Mouse (Mus musculus): ENCODE data around the gene Ppm1f.
"Not testable (repeated sequence)": the region's sequence is repeated elsewhere in the genome, so short reads cannot be mapped to it uniquely, and the experiment has no call there.

Gene Ppm1f

DNA sequence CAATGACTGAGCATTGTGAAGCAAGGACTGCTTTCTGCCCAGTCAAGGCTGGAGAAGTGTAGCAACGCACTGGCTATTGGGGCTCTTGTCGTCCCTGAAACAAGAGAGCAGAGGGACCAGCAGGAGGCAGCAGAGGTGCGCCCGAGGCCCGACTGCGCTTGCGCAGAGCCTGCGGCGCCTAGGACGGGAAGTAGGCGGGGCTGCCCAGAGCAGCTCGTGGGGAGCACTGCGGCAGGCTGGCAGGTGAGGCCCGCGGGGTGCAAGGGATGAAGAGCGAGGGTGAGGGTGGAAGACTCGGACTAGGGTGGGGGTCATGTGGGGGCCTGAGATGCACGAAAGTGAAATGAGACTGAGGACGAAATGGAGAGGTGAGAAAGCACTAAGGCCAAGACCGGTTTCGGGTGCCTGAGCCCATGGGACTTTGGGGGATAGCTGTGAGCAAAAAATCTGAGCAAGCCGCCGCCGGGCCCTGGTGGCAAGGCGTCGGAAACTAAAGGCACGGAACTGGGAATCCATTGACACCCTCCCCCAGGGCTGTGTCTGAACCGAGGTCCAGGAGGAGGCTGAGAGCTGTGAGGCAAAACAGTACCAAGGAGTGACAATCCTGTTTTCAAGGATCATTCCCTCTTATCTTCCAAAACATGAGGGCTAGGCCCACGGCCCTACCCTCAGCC lies at the start of gene Ppm1f:
Gene Ppm1f, plus strand, starts transcription at position 88 of the 674 bp plus-strand sequence.
- in situ Hi-C loops (cut with MboI, MseI), result no loop called here

DNA sequence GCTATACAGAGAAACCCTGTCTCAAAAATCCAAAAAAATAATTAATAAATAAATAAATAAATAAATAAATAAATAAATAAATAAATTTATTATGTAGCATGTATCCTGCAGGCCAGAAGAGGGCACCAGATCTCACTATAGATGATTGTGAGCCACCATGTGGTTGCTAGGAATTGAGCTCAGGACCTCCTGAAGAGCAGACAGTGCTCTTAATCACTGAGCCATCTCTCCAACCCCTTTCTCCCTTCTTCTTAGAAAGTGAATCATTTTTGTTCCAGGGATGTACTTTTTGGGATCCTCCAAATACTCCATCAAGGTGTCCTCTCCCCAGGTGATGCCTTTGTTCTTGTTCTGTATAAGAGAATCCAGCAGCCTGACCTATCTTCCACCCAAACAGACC lies 47.1 kb upstream of the Ppm1f start:
- in situ Hi-C loops (cut with MboI, MseI), result no loop called here

DNA sequence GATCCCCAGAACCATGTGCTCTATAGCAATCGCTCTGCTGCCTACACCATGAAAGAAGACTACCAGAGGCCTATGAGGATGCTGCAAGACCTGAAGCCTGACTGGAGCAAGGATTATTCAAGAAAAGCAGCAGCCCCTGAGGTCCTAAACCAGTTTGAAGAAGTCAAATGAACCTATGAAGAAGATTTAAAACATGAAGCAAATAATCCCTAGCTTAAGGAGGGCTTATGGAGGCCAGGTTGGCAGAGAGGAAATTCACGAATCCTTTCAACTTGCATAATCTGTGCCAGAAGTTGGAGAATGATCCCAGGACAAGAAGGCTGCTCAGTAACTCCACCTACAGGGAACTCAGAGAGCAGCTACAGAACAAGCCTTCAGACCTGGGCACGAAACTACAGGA lies 43.9 kb upstream of the Ppm1f start:
- in situ Hi-C loops (cut with MboI, MseI), result no loop called here

GRCm38 (mm10) chr16:16854836-16855235 lies 41.4 kb upstream of the Ppm1f start:
- in situ Hi-C loops (cut with MboI, MseI), result no loop called here

GRCm38 (mm10) chr16:16855541-16855940 lies 40.7 kb upstream of the Ppm1f start:
- in situ Hi-C loops (cut with MboI, MseI), result no loop called here

GRCm38 (mm10) chr16:16856054-16856453 lies 40.2 kb upstream of the Ppm1f start:
- in situ Hi-C loops (cut with MboI, MseI), result not testable (repeated sequence)

- in situ Hi-C loops (cut with MboI, MseI), result no loop called here
Observed at GRCm38 (mm10) chr16:16856731-16857476, 39.4 kb upstream of the Ppm1f start.

GRCm38 (mm10) chr16:16862288-16862687 lies 34.0 kb upstream of the Ppm1f start:
- in situ Hi-C loops (cut with MboI, MseI), result no loop called here

DNA sequence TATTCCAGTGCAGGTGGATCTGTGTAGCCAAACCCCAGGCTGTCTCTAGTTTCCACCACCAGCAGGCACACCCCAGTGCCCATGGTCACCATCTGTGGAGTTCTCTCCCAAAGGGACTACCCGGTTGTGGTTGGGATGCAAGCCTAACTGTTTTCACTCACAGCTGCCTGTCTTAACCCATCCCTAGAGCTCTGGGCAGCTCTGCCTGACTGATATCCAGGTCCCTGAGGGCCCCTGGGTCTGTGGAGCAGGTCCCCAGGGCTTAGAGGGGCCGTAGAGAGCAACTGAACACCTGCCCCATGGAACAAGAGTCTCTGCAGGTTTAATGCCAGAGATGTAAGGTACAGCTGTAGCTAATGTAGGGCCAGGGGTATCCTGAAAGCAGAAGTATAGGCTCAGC lies 32.3 kb upstream of the Ppm1f start, which contains the start of gene Igll1:
Gene Igll1, minus strand, starts transcription at position 8 of the 400 bp plus-strand sequence.
- in situ Hi-C loops (cut with MboI, MseI), result no loop called here

- in situ Hi-C loops (cut with MboI, MseI), result loop anchor here (5.0 kb wide), 1 partner anchor 1117 kb away; the partner anchor contains the start of gene Vpreb2
Observed at GRCm38 (mm10) chr16:16865217-16865616, 31.1 kb upstream of the Ppm1f start.

DNA sequence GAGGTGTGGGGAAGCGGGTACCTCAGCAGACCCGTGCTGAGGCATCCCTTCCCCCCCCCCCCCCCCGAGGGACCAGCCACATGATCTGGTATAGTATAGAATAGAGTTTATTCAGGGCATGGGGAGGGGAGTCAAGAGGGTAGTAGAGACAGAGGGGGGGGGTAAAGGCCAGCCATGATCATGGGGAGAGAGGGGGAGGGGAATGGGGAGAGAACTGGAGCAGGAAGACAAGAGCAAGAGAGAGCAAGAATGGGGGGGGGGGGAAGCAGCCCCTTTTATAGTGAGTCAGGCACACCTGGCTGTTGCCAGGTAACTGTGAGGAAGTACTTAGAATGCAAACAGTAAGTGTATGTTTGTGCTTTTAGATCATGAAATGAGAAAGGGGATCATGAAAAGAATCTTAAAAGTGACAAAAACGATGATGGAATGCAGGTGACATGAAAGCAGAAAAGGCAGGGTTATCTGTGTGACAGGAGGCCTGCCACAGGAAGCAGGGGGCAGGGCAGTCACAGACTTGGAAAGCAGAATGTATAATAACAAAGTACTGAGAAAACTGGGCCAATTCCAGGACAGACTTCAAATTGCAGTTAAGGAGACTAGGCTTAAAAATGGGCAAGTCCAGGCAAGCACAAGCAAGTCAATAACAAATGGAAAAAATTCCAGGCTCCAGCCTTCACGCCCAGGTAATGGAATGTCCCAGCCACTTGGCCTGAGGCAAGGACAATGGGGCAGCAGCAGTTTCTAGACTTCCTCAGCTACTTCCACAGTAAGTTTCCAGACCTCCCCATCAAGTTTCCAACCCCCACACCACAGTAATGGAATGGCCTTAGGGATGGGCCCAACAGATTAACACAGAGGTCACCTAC lies 30.3 kb upstream of the Ppm1f start:
- in situ Hi-C loops (cut with MboI, MseI), result loop anchor here (5.0 kb wide), 1 partner anchor 1116 kb away; the partner anchor contains the start of gene Vpreb2

DNA sequence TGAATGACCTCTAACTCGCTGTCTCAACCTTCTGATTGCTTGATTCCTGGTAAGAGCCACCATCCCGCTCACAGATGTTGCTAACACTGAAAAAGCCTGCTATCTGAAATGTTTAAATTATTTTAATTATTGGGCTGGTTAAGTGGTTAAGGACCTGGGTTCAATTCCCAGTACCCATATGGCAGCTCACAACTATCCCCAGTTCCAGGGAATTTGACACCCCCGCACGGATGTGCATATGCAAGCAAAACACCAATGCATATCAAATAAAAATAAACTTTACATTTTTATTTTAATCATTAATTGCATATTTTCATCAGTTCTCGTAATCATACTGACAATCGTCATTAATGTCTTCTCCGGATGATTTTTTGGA lies 26.0 kb upstream of the Ppm1f start:
- in situ Hi-C loops (cut with MboI, MseI), result loop anchor here (5.0 kb wide), 1 partner anchor 412 kb away; no protein-coding TSS in a partner anchor

- in situ Hi-C loops (cut with MboI, MseI), result loop anchor here (5.0 kb wide), 1 partner anchor 412 kb away; no protein-coding TSS in a partner anchor
Observed at GRCm38 (mm10) chr16:16870617-16871331, 25.5 kb upstream of the Ppm1f start, which contains the start of the genes Top3b and Vpreb1. TSS of gene Top3b (plus strand) at chr16:16870736. TSS of gene Vpreb1 (minus strand) at chr16:16870843.

DNA sequence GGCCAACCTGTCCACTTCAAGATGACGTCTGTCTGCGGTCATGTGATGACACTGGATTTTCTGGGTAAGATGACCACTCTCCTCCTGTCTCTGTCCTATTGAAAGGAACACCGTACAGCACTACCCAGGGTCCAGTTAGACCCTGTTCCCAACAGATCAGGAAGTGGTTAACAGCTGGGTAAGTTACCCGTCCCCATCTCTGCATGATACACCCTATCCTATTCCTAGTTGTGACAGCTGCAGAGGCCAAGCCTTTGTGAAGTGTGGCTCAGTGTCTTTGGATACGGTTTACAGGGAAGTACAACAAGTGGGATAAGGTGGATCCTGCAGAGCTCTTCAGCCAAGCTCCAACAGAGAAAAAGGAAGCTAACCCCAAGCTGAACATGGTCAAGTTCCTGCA lies 17.2 kb upstream of the Ppm1f start:
- in situ Hi-C loops (cut with MboI, MseI), result no loop called here

- in situ Hi-C loops (cut with MboI, MseI), result no loop called here
Observed at GRCm38 (mm10) chr16:16888341-16888740, 7.9 kb upstream of the Ppm1f start.

DNA sequence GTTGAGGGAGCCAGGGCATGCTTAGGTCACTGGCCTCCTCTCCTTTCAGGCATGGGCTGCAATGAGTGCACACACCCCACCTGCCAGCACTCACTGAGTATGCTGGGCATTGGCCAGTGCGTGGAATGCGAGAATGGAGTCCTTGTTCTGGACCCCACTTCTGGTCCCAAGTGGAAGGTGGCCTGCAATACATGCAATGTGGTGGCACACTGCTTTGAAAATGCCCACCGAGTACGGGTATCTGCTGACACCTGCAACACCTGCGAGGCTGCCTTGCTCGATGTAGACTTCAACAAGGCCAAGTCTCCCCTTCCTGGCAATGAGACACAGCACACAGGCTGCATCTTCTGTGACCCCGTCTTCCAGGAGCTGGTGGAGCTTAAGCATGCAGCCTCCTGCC lies 3.9 kb upstream of the Ppm1f start:
- in situ Hi-C loops (cut with MboI, MseI), result no loop called here

GRCm38 (mm10) chr16:16896015-16896381 lies 271 bp upstream of the Ppm1f start:
- in situ Hi-C loops (cut with MboI, MseI), result no loop called here

DNA sequence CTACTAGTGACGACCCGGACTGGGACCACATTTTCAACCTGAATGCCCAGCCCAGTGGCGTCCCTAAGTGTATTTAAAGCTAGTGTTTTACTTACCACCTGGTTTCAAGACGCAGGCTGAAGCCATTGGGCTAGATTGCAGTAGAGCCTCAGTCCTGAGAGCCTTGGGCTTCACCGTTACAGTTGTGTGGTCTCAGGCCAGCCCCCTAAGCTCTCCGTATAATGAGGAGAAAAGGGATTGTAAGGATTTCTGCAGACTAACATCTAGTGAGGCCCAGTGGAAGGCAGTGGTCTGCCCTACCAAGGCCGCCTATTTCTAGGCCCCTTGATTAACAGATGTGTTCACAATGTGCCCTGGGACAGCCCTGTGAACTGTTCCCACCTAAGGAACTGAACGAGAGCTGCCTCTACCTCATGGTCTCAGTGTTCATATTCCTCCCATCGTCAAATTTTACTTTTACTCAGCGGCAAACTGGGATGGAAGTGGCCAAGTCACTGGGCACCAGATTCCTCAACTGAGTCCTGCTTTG lies 851 bp downstream of the Ppm1f start:
- in situ Hi-C loops (cut with MboI, MseI), result no loop called here

GRCm38 (mm10) chr16:16902329-16902728 lies 6.1 kb downstream of the Ppm1f start:
- in situ Hi-C loops (cut with MboI, MseI), result no loop called here

GRCm38 (mm10) chr16:16903188-16903587 lies 6.9 kb downstream of the Ppm1f start:
- in situ Hi-C loops (cut with MboI, MseI), result no loop called here

DNA sequence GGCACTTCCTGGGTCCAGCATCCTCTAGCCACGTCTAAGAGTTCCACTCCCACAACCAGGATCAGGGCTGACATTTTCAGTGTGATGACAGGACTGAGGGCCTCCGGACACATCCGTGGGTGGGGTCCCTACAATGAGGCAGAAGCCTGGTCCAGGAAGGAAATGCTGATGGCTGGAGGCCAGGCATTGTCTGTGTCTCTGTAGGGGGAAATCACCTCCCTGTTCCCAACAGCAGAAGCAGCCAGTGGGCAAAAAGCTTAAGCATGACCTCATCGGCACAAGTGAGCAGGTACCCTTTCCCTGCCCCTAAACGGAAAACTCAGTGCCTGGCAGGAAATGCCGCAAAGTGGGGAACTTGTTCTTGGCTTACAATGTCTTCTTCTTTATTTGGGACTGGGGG lies 11.5 kb downstream of the Ppm1f start:
- in situ Hi-C loops (cut with MboI, MseI), result no loop called here
